Mouse (Mus musculus): ENCODE measurements around the gene Vcl.

DNA sequence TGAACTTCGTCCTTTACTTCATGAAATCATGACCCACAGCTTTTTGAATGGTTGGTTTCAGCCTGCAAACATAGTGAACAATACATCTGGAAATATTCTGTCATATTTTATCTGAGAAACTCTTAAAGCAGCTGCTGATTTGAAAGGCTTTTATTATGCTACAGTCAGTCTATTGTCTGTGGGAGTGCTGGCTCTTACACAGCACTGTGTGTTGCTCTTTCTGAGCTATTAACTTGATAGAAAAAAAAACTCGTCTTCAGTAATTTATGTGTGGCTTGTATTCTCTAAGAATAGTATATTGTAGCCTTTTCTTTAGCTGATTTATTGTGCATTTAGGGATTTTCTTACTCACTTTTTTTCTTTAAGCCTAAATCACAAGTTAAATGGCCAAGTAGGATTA, 35.1 kb downstream of the Vcl start:
- TF ChIP-seq CTCF (IDR thresholded peaks at IDR 0.05; ENCODE audit: borderline replicate concordance, control insufficient read depth, extremely low read depth, insufficient read depth, low read length, poor library complexity) (no peak), POLR2A (IDR thresholded peaks at IDR 0.05; ENCODE audit: control insufficient read depth, extremely low read depth, insufficient read depth, low read length, poor library complexity) (no peak)
